Mouse (Mus musculus): ENCODE measurements around the gene Rnaseh2c.

Gene Rnaseh2c

DNA sequence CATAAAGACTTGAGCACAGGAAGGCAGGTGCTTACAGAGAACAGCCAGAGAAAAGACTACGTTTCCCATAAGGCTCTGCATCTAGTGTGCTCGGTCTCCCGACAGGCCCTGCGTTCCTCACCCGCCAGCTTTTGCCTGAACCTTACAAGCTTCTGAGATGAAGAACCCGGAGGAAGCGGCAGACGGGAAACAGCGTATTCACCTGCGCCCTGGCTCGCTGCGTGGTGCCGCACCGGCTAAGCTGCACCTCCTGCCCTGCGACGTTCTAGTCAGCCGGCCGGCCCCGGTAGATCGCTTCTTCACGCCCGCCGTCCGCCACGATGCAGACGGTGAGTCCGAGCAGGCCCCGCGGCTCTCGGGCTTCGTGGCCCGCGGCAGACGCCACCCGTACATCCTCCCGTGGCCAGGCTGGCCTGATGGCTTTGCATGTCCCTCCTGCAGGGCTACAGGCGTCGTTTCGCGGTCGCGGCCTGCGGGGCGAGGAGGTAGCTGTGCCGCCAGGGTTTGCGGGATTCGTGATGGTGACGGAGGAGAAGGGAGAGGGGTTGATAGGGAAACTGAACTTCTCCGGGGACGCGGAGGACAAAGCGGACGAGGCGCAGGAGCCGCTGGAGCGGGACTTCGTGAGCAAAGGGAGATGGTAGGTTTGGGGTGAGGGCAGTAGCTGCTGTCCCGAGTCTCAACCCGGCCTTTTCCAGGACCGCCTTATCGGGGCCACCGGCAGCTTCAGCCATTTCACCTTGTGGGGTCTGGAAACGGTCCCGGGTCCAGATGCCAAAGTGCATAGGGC, at the start of gene Rnaseh2c:
Rnaseh2c (plus strand) TSS at position 122 of the 790 bp plus-strand sequence.
- CTCF ChIA-PET: interaction anchor here (0.6 kb wide), 1 partner anchor 551 kb away, joined by 3 read pairs; no protein-coding TSS in a partner anchor

DNA sequence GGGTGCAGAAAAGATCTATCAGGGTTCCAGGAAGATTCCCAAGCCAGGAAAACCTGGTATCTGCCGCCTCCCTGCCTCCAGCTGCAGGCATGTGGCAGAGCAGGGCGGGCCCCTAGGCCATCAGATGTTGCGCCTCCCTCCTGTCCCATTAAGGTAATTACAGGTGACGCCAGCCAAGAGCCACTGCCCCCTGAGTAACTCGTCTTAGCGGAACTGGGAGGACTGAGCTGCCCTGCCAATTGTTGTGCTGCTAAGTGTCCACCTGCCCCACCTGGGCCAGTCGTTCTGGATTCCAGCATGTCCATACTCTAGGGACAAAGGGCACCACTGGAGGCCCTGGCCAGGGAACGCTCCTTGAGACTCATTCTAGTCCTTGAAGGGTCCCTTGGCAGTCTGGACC, 47.9 kb upstream of the Rnaseh2c start:
- CTCF ChIA-PET: no interaction called here

DNA sequence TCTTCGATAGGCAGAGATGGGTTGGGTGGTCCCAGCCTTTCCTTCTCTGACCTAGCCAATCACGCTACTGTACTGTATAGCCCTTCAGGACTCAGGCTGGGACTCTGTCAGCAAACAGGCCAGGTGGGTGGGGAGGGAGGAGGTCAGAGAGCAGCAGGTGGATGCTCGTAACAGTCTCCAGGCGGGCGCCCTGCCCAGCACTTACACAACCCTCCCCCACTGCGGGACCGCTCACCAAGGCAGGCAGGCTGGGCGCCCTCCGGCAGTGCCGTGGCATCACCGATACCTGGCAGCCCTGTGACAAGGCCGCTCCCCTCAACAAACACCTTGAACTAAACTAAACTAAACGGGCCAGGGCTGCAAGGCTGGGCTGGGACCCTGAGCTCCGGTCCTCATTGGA, 47.5 kb upstream of the Rnaseh2c start:
- CTCF ChIA-PET: no interaction called here

DNA sequence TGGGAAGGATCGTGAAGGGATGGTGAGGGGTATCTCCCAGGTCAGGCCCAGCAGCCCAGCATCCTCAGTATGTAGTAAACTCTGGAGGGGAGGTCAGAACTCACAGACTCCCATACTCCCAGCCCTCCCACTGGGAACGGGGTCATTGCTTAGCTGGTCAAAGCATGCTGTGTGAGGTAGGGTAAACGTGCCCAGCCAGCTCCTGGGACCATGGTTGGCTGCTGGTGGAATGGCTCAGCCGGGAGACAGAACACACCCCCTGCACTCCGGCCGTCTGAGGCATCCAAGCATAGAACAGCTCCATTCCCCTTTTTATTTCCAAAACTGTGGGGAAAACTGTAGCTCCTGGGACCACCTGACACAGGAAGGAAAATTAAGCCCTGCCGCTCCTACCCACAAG, 43.5 kb upstream of the Rnaseh2c start:
- CTCF ChIA-PET: interaction anchor here (0.7 kb wide), 1 partner anchor 270 kb away, joined by 3 read pairs; no protein-coding TSS in a partner anchor

DNA sequence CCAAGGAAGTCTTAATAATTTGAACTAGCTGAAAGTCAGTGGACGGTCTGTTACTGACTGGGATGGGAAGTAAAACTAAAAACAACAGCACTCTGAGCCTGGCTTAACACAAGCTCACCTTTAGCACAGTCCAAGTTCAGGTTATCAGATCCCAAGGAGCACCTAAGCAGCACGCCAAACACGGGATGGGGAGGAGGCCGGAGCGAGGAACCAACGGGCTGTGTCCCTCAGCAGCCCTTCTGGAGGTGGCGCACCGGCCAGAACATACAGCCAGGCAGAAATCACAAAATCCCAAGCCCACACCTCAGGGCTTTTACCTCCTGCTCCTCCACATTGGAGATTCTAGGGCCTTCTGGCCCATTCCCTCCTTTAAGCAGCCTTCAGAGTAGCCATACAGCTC, 42.9 kb upstream of the Rnaseh2c start:
- CTCF ChIA-PET: interaction anchor here (0.6 to 0.7 kb wide), 2 partner anchors 271 to 408 kb away, joined by 3 read pairs; no protein-coding TSS in a partner anchor

DNA sequence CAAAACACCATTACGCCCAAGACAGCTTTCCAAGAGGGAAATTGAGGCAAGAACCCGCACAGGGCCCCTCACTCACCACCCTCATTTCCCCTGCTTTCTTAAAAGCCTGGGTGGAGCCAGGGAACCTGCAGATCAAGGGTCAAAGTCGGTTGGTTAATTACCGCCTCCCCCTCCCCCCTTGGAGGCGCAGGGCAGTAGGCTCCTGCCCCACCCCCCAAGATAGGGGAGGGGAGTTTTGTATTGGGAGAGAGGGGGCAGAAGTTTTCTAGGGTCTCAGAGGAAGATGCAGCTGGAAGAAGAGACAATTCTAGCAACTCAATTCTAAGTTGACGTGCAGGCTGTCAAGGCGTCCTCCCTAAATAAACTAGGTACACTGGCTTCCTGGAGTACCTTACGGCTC, 42.4 kb upstream of the Rnaseh2c start:
- CTCF ChIA-PET: interaction anchor here (0.6 to 2.1 kb wide), 2 partner anchors 10 to 408 kb away, joined by 3 to 7 read pairs; no protein-coding TSS in a partner anchor

DNA sequence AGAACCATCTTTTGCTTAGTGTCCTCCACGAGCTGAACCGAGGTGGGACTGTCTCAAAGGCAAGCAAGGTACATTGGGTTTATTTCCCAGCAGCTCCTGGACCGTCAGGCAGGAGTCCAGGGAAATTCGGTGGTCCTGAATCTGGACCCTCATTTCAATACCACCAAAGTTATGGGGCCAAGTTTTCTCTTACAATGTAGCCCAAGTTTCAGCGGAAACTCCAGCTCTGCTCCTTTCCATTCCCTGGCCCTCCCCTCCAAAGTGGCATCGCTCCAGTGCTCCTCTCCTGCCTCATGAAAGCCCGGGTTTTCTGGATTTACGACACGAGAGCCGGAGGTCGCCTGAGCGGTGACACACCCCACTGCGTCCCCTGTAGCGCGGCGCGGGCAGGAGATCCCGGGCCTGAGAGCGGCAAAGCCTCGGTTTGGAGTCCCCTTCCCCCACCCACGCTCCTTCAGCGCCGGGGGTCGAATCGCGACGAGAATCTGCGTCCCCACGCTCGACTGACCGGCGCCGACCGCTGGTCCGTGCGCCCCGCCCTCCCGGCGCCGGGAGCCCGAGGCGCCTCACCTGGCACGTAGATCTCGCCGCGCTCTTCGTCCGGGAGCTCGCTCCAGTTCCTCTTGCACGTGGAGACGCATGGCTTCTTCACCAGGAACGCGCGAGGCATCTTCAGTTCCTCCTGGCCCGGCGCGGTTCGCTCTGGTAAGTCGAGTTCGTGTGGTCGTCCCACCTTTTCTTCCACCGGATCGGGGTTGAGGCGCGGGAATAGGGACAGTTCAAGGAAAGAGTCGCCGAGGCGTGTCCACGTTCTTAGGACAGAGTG, 41.8 kb upstream of the Rnaseh2c start:
- CTCF ChIA-PET: interaction anchor here (0.6 to 2.1 kb wide), 2 partner anchors 9 to 409 kb away, joined by 3 to 7 read pairs; no protein-coding TSS in a partner anchor

DNA sequence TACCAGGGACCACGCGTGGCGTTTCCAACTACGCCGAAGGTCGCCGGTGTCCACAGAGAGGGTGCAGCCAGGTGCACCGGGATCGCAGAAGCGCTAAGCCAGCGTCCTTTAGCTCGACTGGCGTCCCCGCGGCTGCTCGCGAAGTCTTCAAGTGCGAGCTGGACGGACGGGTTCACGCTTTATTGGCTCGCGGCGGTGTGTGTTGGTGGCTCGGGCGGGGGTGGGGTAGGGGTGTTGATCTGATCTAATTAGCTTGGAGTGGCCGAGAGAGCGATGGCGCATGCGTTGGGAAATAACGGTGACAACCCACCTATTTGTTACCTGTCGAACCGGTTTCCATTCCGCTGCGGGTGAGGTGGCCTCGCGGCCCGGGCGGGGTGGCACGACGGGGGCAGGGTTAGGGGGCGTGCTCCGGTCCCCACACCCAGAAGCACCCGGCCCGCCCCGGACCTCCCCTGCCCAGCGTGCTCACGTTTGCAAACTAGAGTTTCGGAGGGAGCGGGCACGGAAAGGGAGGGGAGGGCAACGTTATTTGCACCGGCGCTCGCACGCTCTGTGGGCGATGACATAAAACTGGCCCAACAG, 41.1 kb upstream of the Rnaseh2c start, which contains the start of gene Ovol1:
Ovol1 (minus strand) TSS at position 190 of the 585 bp plus-strand sequence.
- CTCF ChIA-PET: interaction anchor here (2.1 kb wide), 1 partner anchor 8 kb away, joined by 7 read pairs; no protein-coding TSS in a partner anchor

DNA sequence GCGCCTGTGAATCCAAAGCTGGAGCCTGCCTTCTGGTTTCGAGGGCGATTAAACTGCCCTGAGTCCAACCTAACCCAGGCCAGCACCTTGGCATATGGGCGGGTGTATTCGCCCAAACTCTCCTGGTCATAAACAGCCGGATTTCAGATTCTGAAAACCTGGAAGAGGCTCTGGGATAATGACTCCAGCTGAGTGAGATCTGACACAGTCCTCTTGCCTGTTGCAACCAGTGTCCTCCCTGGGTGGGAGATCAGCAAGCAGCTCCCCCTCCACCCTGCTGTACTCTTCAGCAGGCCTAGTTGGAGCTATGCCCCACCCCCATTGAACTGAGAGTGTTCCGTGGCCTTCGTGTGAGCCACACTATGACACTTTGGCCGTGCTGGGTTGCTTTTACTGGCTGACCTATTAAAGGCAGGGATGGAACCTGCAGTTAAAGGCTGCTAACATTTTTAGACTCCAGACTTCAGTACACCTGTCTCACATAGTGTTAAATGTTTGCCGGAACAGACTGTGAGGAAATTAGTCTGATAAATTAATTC, 40.4 kb upstream of the Rnaseh2c start:
- CTCF ChIA-PET: interaction anchor here (2.1 kb wide), 1 partner anchor 8 kb away, joined by 7 read pairs; no protein-coding TSS in a partner anchor

DNA sequence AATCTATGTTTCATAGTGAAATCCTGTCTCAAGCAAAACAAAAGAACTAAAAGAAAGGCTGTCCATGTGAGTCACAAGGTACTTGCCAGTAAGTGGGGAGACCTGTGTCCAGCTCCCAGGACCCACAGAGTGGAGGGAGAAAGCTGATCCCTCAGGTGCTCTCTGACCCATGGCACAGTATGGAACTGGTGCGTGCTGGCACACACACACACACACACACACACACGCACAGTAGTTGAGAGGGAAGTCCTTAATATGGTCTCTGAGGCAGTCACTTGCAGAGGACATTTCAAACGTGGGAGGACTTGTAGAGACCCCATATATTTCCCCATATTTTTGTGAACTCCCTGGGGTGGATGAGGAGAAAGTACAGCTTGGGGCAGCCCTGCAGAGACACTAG, 39.8 kb upstream of the Rnaseh2c start:
- CTCF ChIA-PET: no interaction called here

DNA sequence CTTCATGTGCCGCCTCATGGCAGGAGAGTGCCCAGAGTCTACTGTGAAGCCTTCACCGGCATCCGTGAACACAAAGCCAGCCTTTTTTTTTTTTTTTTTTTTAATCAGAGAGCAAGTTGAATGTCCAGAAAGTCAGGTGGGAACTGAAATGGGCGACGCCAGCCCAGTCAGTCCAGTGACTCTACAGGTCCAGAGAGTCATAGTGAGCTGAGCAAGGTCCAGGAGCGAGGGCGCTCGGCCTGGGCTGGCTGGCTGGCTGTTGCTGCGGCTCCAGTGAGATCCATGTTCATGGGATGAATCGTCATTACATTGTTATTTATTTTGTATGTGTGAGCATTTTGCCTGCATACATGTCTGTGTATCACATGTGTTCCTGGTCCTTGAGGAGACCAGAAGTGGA, 38.9 kb upstream of the Rnaseh2c start:
- CTCF ChIA-PET: interaction anchor here (0.7 kb wide), 1 partner anchor 88 kb away, joined by 6 read pairs; no protein-coding TSS in a partner anchor

DNA sequence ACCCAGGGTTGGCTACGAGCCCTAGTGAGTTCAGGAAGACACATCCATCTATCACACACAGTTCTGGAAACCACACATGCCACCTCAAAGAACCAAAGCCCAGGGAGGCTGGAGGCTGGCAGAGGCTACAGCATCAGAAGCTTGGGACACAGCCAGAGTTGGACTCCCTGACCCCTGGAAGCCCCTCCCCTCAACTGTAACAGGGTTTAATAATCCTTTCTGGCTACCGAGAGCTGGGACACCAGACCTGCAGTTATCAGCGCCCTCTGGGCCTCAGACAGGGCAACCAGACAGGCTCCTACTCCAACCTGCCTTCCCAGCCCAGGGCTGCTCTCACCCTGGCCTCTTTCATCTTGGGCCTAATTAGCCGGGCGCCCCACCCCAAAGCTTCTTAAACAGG, 35.4 kb upstream of the Rnaseh2c start:
- CTCF ChIA-PET: no interaction called here

DNA sequence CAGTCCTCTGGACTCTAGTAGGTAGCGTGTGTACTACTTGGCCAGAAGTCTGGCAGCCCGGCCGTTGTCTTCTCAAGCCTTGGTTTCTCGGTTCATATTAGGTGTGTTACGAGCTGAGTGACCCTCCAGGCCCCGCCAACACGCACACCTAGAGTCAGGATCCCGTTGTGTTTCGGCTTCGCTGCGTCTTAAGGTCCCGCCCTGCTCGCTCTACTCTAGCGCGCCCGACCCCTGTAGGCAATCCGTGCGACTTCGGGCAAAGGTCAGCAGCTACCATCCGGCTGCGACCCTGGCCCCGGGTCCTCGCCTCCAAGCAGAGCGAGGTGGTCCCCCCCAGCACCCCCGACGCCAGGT, 34.5 kb upstream of the Rnaseh2c start:
- CTCF ChIA-PET: no interaction called here

DNA sequence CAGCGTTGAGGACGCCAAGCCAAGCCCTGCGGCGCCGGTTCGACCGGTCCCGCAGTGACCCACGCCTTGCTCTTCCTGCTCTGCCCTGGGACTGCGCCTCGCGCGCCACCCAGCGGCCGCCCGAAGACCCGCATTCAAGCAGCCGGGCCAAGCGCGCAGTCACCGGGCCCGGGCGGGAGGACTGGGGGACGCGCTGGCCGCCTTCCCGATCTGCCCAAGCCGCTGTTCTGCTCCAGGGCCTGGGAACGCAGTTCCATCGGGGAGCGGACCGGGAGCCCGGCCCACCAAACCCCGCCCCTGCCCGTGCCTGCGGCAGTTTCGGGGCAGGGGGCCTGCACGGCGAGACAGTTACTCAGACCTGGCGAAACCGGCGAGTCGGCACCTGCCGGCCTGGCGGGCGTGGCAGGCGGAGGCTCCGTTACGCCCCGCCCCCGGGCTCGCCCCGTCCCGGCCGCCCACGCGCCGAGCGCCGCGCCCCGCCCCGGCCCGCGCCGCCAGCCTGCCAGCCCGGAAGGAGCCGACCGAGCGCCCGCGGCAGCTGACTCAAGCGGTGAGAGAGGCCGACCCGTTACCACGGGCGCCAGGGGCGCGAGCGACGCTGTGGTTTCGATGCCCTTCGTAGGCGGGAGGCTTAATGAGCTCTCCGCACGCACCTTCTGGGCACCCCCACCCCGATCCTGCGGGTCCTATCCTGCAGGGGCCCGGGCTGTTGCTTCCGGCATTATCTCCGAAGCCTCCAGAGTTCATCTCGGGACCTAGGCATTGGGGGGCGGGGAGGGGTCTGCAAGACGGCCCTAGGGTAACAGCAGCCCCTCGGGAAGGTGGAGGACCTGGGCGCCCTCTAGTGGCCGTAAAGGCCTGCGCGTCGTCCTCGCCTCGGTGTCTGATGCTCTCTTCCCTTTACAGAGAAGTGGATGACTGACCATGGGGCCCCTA, 33.9 kb upstream of the Rnaseh2c start, which contains the start of gene Ap5b1:
Ap5b1 (plus strand) TSS at position 492 of the 936 bp plus-strand sequence.
- CTCF ChIA-PET: interaction anchor here (0.6 to 2.4 kb wide), 5 partner anchors 7 to 213 kb away, joined by 3 to 16 read pairs (median 3); partner anchors contain the start of gene Ovol1

DNA sequence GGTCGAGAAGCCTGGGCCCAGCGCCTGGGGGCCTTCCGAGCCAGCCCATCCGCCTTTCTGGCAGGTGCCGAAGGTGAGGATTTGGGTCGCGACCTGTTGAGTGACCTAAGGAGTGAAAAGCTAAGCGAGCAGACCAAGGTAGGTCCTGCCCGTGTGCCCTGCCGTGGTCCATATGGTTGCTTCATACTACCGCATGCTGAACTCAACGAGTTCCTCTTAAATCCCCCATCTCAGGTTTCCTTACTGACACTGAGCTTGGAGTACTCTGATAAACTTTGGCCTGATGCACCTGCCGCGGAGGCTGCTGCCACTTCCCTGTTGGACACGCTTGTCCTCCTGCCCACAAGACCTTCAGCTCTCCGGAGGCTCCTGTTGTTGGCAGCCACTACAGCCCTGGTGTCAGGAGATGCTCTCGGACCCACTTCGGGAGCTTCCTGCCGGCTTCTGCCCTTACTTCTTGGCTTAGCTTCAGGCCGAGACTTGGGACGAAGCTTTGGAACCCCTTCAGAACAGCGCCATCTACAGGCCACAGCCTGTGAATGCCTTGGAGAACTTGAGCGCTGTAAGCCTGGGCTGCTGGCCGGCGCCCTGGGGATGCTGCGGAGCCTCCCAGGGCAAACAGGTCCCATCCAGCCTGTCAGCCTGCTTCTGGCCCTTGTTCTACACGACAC, 33.1 kb upstream of the Rnaseh2c start:
- CTCF ChIA-PET: interaction anchor here (0.5 to 2.4 kb wide), 11 partner anchors 8 to 510 kb away, joined by 3 to 16 read pairs (median 3); partner anchors contain the start of genes Fosl1, Kat5 and Ovol1

DNA sequence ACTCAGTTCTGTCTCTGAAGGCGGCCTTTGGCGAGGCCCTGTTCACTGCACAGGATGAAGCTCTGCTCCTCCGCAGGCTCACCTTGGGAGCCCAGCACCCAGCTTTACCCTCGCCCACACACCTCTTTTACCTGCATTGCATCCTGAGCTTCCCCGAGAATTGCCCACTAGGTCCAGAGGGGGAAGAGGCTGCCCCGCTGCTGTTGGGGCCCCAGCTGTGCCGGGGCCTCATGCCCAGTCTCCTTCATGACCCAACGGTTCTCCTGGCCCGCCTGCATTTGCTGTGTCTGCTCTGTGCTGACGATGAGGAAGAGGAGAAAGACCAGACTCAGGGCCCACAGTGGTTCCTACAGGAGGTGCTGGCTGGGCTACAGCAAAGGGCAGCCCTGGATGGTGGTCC, 32.2 kb upstream of the Rnaseh2c start:
- CTCF ChIA-PET: interaction anchor here (1.0 to 2.4 kb wide), 4 partner anchors 9 to 92 kb away, joined by 3 to 16 read pairs (median 5); partner anchors contain the start of genes Kat5 and Ovol1

DNA sequence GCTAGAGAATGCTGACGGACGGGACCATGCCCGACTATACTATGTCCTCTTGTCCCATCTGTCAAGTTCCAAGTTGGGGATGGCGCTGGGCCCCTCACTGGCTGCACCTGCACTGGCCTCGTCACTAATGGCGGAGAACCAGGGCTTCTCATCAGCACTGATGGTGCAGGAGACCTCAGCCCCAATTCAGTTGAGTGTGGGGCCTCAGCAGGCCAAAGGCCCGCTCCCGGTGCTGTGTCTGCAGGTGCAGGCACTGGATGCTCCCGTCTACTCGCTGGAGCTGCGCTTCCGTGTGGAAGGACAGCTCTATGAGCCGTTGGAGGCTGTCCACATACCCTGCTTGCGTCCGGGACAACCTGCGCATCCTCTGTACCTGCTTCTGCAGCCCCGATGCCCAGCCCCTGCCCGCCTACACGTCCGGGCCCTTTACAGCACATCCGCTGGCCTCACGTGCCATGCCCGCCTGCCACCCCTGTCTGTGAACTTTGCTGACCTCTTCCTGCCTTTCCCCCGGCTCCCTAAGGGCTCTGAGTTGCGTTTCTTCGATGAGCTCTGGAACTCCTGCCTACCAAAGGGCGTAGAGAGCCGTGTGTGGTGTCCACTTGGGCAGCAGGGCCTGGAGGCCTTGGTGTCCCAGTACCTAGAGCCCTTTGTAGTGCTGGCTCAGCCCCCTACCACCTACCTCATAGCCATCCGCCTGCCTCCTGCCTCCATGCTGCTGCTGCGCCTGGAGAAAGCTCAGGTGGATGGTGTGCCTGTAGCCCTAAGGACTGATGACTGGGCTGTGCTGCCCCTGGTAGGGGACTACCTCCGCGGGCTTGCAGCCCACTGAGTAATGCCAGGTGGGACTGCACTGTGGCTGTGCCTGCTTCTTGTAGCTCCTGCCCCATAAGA, 31.1 kb upstream of the Rnaseh2c start:
- CTCF ChIA-PET: no interaction called here

DNA sequence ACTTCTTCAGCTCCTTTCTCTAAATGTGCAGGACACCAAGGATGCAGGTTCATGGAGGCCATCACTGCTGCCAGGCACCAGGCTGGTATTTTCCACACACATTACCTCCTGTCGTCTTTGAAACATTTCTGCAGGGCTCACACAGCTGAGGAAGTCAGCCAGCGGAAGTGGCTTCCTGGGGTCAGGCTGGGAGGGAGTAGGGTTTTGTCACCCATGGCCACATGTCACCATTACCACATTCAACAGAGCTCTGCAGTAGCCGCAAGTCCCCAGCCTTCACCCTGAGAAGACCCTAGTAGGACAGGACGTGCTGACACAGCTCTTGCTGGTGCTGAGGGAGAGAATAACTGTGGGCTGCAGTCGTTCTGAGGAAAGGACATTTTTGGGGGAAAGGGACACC, 29.8 kb upstream of the Rnaseh2c start:
- CTCF ChIA-PET: interaction anchor here (1.2 kb wide), 1 partner anchor 42 kb away, joined by 3 read pairs; no protein-coding TSS in a partner anchor

Measured in spleen, embryonic (tissue).